Mouse (Mus musculus) lung, embryonic 15.5 days (tissue): ENCODE measurements around the gene Masp1. TPM values are rescaled to one million over a fixed set of nuclear protein-coding genes. Genes with fewer than 3 reads are reported as not detected.

Experiments
- ATAC-seq: fragments of 200-750 bp; cut with Nextera tagmentation; 2 replicates; pipeline ENCODE4 v1.8.0; 2017; ENCODE audit warnings: moderate number of reproducible peaks, borderline replicate concordance; ENCODE audit not compliant: low FRiP score, low TSS enrichment; ENCODE audit errors: extremely low read depth
- H3K27ac ChIP-seq: fragments of 300-500 bp; sonication (generic); 2 replicates; pipeline ENCODE4 v1.5.1; 2015; ENCODE audit warnings: moderate library complexity, mild to moderate bottlenecking, inconsistent platforms
- H3K27me3 ChIP-seq: fragments of 300-500 bp; sonication (generic); 2 replicates; pipeline ENCODE4 v1.6.1; 2015; ENCODE audit warnings: inconsistent platforms
- H3K36me3 ChIP-seq: fragments of 300-500 bp; sonication (generic); 2 replicates; pipeline ENCODE4 v1.6.1; 2015; ENCODE audit warnings: inconsistent platforms
- H3K4me1 ChIP-seq: fragments of 300-500 bp; sonication (generic); 2 replicates; pipeline ENCODE4 v1.6.1; 2015; ENCODE audit warnings: inconsistent platforms
- H3K4me2 ChIP-seq: fragments of 300-500 bp; sonication (generic); 2 replicates; pipeline ENCODE4 v1.6.1; 2015; ENCODE audit warnings: inconsistent platforms, mild to moderate bottlenecking, moderate library complexity
- H3K4me3 ChIP-seq: fragments of 300-500 bp; sonication (generic); 2 replicates; pipeline ENCODE4 v1.5.1; 2015; ENCODE audit warnings: mild to moderate bottlenecking, inconsistent platforms
- H3K9ac ChIP-seq: fragments of 300-500 bp; sonication (generic); 2 replicates; pipeline ENCODE4 v1.6.1; 2015; ENCODE audit warnings: inconsistent platforms
- H3K9me3 ChIP-seq: fragments of 300-500 bp; sonication (generic); 2 replicates; pipeline ENCODE4 v1.6.1; 2016; ENCODE audit warnings: inconsistent platforms
- WGBS: fragments of 180-500 bp; shearing (Covaris S2); methylation state at CpG from one replicate; pipeline ENCODE4 v1.1.7; 2015; 5-methylcytosine and 5-hydroxymethylcytosine counted together
- polyA plus RNA-seq: library from polyadenylated mRNA; unstranded; fragments of >200 nt; fragmentation: Nextera tagmentation; extraction: Ambion mirVana; gene quantifications from 2 replicates; pipeline ENCODE4 v1.2.1, GENCODE M21; 2015

The Masp1 gene
- polyA plus RNA-seq, 1 experiment from 2014 or later, result 3.6 TPM

GRCm38 (mm10) chr16:23533707-23534106, 13.1 kb upstream of the Masp1 start:
- Histone ChIP-seq H3K27me3 (no peaks in the 10 kb centered on the region), H3K27ac (no peak overlapping the region), H3K4me3 (no peak overlapping the region), H3K4me2 (no peak overlapping the region), H3K9ac (no peak overlapping the region), H3K9me3 (no peaks in the 10 kb centered on the region), H3K4me1 (no peaks in the 10 kb centered on the region), H3K36me3 (no peaks in the 10 kb centered on the region)
- no peak for ATAC-seq
- WGBS, result 51% methylated on average over 3 of the region's 3 CpGs

GRCm38 (mm10) chr16:23529186-23529585, 8.6 kb upstream of the Masp1 start:
- Histone ChIP-seq H3K36me3 (no peaks in the 10 kb centered on the region), H3K9me3 (no peaks in the 10 kb centered on the region), H3K4me3 (no peak overlapping the region), H3K9ac (no peak overlapping the region), H3K4me1 (no peaks in the 10 kb centered on the region), H3K4me2 (no peak overlapping the region), H3K27me3 (no peaks in the 10 kb centered on the region), H3K27ac (no peak overlapping the region)
- WGBS, result 56% methylated on average over 4 of the region's 4 CpGs
- no peak for ATAC-seq

GRCm38 (mm10) chr16:23522081-23522480, 1.5 kb upstream of the Masp1 start:
- Histone ChIP-seq H3K27ac (no peak overlapping the region), H3K4me2 (no peak overlapping the region), H3K36me3 (no peaks in the 10 kb centered on the region), H3K9me3 (no peaks in the 10 kb centered on the region), H3K9ac (no peak overlapping the region), H3K27me3 (no peaks in the 10 kb centered on the region), H3K4me3 (no peak overlapping the region), H3K4me1 (peaks cover 52% of the 10 kb centered on the region)
- no peak for ATAC-seq
- WGBS, result 75% methylated on average over 5 of the region's 5 CpGs

DNA sequence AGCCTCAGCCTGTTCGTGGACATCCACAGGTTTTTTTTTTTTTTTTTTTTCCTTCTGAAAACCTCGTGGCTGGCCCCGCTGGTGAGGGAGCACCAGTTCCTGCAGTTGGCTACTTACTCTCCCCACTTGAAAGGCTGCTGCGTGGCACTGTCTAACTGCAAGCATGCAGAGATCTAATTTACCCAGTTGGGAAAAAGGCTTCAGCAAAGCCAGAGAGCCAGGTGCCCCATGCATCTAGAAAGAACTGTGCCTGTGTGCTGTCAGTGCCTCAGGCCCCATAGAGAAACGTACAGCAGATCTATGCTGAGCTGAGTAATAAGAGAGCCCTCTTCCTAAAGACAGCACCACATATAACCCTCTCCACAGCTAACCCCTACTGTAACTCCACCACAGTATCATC, 477 bp upstream of the Masp1 start:
- Histone ChIP-seq H3K27ac (no peak overlapping the region), H3K4me1 (peaks cover 61% of the 10 kb centered on the region), H3K36me3 (no peaks in the 10 kb centered on the region), H3K9me3 (no peaks in the 10 kb centered on the region), H3K4me2 (peak overlapping the region; percentile 60), H3K27me3 (no peaks in the 10 kb centered on the region), H3K9ac (no peak overlapping the region), H3K4me3 (no peak overlapping the region)
- no peak for ATAC-seq
- WGBS, result 34% methylated on average over 5 of the region's 5 CpGs

DNA sequence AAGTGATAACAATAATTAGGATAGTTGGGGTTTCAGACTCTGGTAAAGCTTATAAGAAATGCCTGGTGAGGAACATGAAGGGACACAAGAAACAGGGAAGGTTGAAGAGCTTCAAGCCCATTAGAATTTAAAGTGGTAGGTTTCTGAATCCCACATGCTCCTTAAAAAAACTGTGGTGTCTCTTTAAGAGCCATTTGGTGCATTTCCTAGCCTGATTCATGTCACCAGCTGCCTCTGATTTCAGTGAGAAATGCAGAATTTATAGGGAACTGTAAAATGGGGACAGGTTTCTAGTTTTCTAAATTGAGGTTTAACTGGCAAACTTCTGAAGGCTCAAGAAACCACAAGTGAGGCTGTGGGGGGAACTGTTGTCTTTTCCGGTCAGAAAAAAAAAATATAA, 844 bp downstream of the Masp1 start:
- 0% methylated on average over 1 of the region's 1 CpGs for WGBS
- no peaks in the 10 kb centered on the region for H3K27me3 ChIP-seq
- no peaks in the 10 kb centered on the region for H3K9me3 ChIP-seq
- peak overlapping the region; percentile 26 for H3K4me3 ChIP-seq
- ATAC-seq, result no peak
- no peaks in the 10 kb centered on the region for H3K36me3 ChIP-seq
- H3K4me1 ChIP-seq, result peaks cover 69% of the 10 kb centered on the region
- H3K9ac ChIP-seq, result no peak overlapping the region
- peak overlapping the region; percentile 60 for H3K4me2 ChIP-seq
- H3K27ac ChIP-seq, result no peak overlapping the region

- no peak overlapping the region for H3K27ac ChIP-seq
- 49% methylated on average over 10 of the region's 10 CpGs for WGBS
Measured at GRCm38 (mm10) chr16:23518567-23519369, 1.8 kb downstream of the Masp1 start.

GRCm38 (mm10) chr16:23517754-23518566, 2.7 kb downstream of the Masp1 start:
- 41% methylated on average over 20 of the region's 20 CpGs for WGBS
- Histone ChIP-seq H3K4me2 (no peak overlapping the region), H3K4me3 (no peak overlapping the region), H3K36me3 (no peaks in the 10 kb centered on the region), H3K4me1 (peaks cover 64% of the 10 kb centered on the region), H3K9ac (no peak overlapping the region), H3K9me3 (no peaks in the 10 kb centered on the region), H3K27ac (peak overlapping the region; percentile 30; the same call in 1 of the 2 replicates), H3K27me3 (no peaks in the 10 kb centered on the region)
- ATAC-seq, result no peak

More at GRCm38 (mm10) chr16:23518567-23519369, 1.8 kb downstream of the Masp1 start:
- Histone ChIP-seq H3K4me3 (no peak overlapping the region), H3K4me2 (no peak overlapping the region), H3K27me3 (no peaks in the 10 kb centered on the region), H3K4me1 (peaks cover 69% of the 10 kb centered on the region), H3K9me3 (no peaks in the 10 kb centered on the region), H3K36me3 (no peaks in the 10 kb centered on the region), H3K9ac (no peak overlapping the region)
- no peak for ATAC-seq

- Histone ChIP-seq H3K4me1 (peaks cover 57% of the 10 kb centered on the region), H3K4me2 (no peak overlapping the region), H3K9me3 (no peaks in the 10 kb centered on the region), H3K4me3 (no peak overlapping the region), H3K36me3 (no peaks in the 10 kb centered on the region), H3K27me3 (no peaks in the 10 kb centered on the region), H3K27ac (no peak overlapping the region), H3K9ac (no peak overlapping the region)
- ATAC-seq, result no peak
- WGBS, result 85% methylated on average over 5 of the region's 5 CpGs
Measured at GRCm38 (mm10) chr16:23517230-23517629, 3.4 kb downstream of the Masp1 start.

DNA sequence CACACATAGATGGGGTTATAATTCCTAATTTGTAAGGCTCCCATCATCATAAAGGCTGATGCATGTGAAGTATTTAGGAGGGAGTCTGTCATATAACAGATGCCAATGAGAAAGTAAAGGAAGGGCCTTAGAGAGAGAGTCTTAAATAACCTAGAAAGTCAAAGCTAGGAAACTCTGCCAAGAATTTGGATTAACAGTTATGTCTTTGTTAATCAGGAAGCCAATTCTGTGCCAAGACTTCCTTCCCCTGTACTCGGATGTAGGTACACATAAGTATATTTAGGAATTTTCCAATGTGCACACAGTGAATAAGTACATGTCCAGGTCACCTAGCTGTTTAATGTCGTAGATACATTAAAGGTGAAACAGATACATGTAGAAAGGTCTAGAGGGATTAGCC, 4.0 kb downstream of the Masp1 start:
- H3K4me2 ChIP-seq, result no peak overlapping the region
- H3K27me3 ChIP-seq, result no peaks in the 10 kb centered on the region
- peaks cover 54% of the 10 kb centered on the region for H3K4me1 ChIP-seq
- ATAC-seq, result no peak
- no peaks in the 10 kb centered on the region for H3K36me3 ChIP-seq
- H3K4me3 ChIP-seq, result no peak overlapping the region
- 41% methylated on average over 2 of the region's 2 CpGs for WGBS
- no peak overlapping the region for H3K27ac ChIP-seq
- H3K9me3 ChIP-seq, result no peaks in the 10 kb centered on the region
- H3K9ac ChIP-seq, result no peak overlapping the region

- peak; percentile 60; the same call in 1 of the 2 replicates for ATAC-seq
Measured at GRCm38 (mm10) chr16:23515766-23516165, 4.8 kb downstream of the Masp1 start.

GRCm38 (mm10) chr16:23513401-23513800, 7.2 kb downstream of the Masp1 start:
- no peak for ATAC-seq
- H3K4me1 ChIP-seq, result peaks cover 29% of the 10 kb centered on the region
- 74% methylated on average over 1 of the region's 1 CpGs for WGBS

More at GRCm38 (mm10) chr16:23515766-23516165, 4.8 kb downstream of the Masp1 start:
- Histone ChIP-seq H3K9ac (no peak overlapping the region), H3K9me3 (no peaks in the 10 kb centered on the region), H3K4me3 (no peak overlapping the region), H3K36me3 (no peaks in the 10 kb centered on the region), H3K27ac (no peak overlapping the region), H3K4me2 (no peak overlapping the region), H3K27me3 (no peaks in the 10 kb centered on the region), H3K4me1 (peaks cover 52% of the 10 kb centered on the region)
- 30% methylated on average over 3 of the region's 3 CpGs for WGBS

More at GRCm38 (mm10) chr16:23513401-23513800, 7.2 kb downstream of the Masp1 start:
- H3K4me2 ChIP-seq, result no peak overlapping the region
- no peaks in the 10 kb centered on the region for H3K36me3 ChIP-seq
- no peaks in the 10 kb centered on the region for H3K9me3 ChIP-seq
- no peaks in the 10 kb centered on the region for H3K27me3 ChIP-seq
- H3K27ac ChIP-seq, result no peak overlapping the region
- no peak overlapping the region for H3K4me3 ChIP-seq
- no peak overlapping the region for H3K9ac ChIP-seq
